Mouse (Mus musculus): ENCODE results near the gene Epha2. TPM values are rescaled to one million over a fixed set of nuclear protein-coding genes. Genes with fewer than 3 reads are reported as not detected.

Epha2 gene
- polyA plus RNA-seq (2012; rRNA removed; ENCODE audit: low replicate concordance) = 9.6 and 9.7 TPM in 2 replicates

GRCm38 (mm10) chr4:141301116-141301553 is at the start of gene Epha2:
Gene Epha2 (plus strand): TSS chr4:141301240.

GRCm38 (mm10) chr4:141367997-141368791 is 67.2 kb downstream of the Epha2 start, which contains the start of gene Fam131c:
Gene Fam131c (plus strand): TSS chr4:141368220.

Other genes with a start within 250 kb of the Epha2 start
- gene Crocc, start 240.7 kb upstream of the Epha2 start, polyA plus RNA-seq (2012; rRNA removed; ENCODE audit: low replicate concordance) = 6.2 and 11.2 TPM in 2 replicates
- gene Necap2, start 222.9 kb upstream of the Epha2 start, polyA plus RNA-seq (2012; rRNA removed; ENCODE audit: low replicate concordance) = 69.7 and 101 TPM in 2 replicates
- not detected in 2 replicates for gene Spata21, start 212.9 kb upstream of the Epha2 start, polyA plus RNA-seq (2012; rRNA removed; ENCODE audit: low replicate concordance)
- gene Szrd1, start 161.5 kb upstream of the Epha2 start, polyA plus RNA-seq (2012; rRNA removed; ENCODE audit: low replicate concordance) = 34.3 and 57.3 TPM in 2 replicates
- 14.7 and 18.9 TPM in 2 replicates for gene Fbxo42, start 153.3 kb upstream of the Epha2 start, polyA plus RNA-seq (2012; rRNA removed; ENCODE audit: low replicate concordance)
- 0.85 and 0.94 TPM in 2 replicates for gene Rsg1, start 87.3 kb upstream of the Epha2 start, polyA plus RNA-seq (2012; rRNA removed; ENCODE audit: low replicate concordance)
- gene Arhgef19, start 61.7 kb upstream of the Epha2 start, polyA plus RNA-seq (2012; rRNA removed; ENCODE audit: low replicate concordance) = 3.1 and 8.9 TPM in 2 replicates
- 0.59 and 1.3 TPM in 2 replicates for gene Fam131c, start 67.0 kb downstream of the Epha2 start, polyA plus RNA-seq (2012; rRNA removed; ENCODE audit: low replicate concordance)
- 0.24 and 0.32 TPM in 2 replicates for gene Clcnka, start 97.5 kb downstream of the Epha2 start, polyA plus RNA-seq (2012; rRNA removed; ENCODE audit: low replicate concordance)
- gene Clcnkb, start 114.8 kb downstream of the Epha2 start, polyA plus RNA-seq (2012; rRNA removed; ENCODE audit: low replicate concordance) = 0.04 and 0.06 TPM in 2 replicates
- gene Hspb7, start 119.5 kb downstream of the Epha2 start, polyA plus RNA-seq (2012; rRNA removed; ENCODE audit: low replicate concordance) = 0.33 and 26.9 TPM in 2 replicates
- 0.27 and 0.92 TPM in 2 replicates for gene Srarp, start 134.9 kb downstream of the Epha2 start, polyA plus RNA-seq (2012; rRNA removed; ENCODE audit: low replicate concordance)
- 31.6 and 41.9 TPM in 2 replicates for gene Zbtb17, start 143.4 kb downstream of the Epha2 start, polyA plus RNA-seq (2012; rRNA removed; ENCODE audit: low replicate concordance)
- gene Spen, start 237.4 kb downstream of the Epha2 start, polyA plus RNA-seq (2012; rRNA removed; ENCODE audit: low replicate concordance) = 9.3 and 46.9 TPM in 2 replicates